Mouse (Mus musculus) cerebellum, adult 2 months (tissue): ENCODE data around the gene Ldha.

Source experiments
- CTCF ChIP-seq: fragments of 200-500 bp; IDR thresholded peaks from 2 replicates; pipeline ENCODE4 v1.5.1; 2011; ENCODE audit warnings: low read depth, mild to moderate bottlenecking, control low read depth, low read length, moderate library complexity, borderline replicate concordance; ENCODE audit not compliant: insufficient read depth
- POLR2A ChIP-seq: fragments of 200-500 bp; IDR thresholded peaks from 2 replicates; pipeline ENCODE4 v1.6.1; 2011; ENCODE audit warnings: low read length, control low read depth, borderline replicate concordance; ENCODE audit not compliant: insufficient read depth

GRCm38 (mm10) chr7:46839446-46839845, 1.8 kb upstream of the Ldha start:
- no peak for TF ChIP-seq POLR2A
- no peak for TF ChIP-seq CTCF
